Mouse (Mus musculus): ENCODE measurements around the gene Brca2.
"Not testable (repeated sequence)": the region's sequence is repeated elsewhere in the genome, so short reads cannot be mapped to it uniquely, and the experiment has no call there.

The Brca2 gene

DNA sequence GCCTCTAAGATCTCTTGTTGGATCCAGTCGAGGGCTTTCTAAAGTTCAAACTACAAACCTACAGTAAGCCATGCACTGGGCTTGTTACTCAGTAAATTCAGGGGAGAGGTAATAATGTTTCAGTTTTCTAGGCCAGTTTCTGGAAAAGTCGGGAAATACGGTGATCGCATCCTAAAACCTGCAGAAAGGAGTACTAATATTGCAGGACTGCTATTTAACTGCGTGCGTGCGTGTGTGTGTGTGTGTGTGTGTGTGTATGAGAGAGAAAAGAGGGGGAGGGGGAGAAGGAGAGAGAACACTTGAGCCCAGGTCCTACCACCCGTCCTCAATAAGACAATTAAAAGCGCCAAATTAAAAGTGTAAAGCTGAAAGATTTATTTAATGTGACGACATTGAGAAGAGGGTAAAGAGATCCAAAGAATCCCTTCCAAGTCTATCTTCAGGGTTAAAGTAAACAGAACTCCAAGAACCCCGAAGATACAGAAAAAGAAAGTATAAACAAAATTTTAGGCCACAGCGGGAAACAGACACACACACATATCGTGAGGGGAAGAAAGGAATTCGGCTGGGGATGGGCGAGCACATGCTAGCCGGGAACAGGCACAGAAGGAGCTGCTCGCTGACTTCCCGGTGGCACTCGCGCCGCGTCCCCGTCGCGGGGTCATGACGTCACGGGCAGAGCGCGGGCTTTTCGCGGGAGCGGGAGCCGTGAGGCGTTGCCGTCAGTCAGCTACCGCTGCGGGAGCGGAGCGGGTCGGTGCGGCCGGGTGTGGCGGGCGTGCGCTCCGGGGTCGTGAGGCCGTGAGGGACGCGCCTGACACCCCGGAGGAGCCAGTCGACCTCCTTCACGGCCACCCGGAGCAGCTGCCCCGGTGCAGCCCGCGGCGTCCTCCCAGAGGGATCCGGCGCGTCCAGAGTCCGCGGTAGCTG, at the start of gene Brca2:
Gene Brca2, plus strand, starts transcription at position 694 of the 930 bp plus-strand sequence.
- DNase-seq (ENCODE audit: low spot score): peak; percentile 61

DNA sequence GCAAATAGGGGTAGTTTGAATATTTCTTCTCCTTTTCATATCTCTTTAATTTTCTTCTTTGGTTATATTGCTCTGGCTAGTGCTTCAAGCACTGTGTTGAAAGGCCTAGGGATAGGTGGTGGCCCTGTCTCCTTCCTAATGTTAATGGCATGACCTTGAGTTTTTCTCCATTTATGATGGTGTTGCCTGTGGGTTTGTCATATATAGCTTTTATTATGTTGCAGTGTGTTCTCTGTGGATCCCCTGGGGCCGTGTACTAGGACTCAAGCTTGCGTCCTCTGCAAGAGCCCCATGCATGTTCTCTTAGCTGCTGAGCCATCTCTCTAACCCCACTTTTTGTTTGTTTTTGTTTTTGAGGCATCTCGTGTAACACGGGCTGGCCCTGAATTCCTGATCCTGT, 45.1 kb upstream of the Brca2 start:
- no peak for DNase-seq (ENCODE audit: low spot score)

DNA sequence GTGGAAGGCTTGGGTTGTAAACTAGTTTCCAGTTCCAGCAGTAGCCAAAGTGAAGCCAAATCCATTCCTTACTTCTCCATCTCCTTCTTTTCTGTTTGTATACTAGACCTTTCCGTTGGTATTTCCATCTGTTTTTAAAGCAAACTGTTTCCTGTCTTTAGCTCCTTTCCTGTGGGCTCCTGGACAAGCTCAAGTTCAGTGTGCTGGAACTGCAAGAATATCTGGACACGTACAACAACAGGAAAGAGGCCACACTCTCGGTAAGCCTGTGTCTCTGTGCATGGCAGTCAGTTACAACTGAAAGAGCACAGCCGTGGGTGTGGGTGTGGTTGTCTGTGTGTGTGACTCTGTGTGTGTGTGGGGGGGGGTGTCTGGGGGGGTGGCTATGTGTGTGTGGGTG, 43.8 kb upstream of the Brca2 start:
- DNase-seq (ENCODE audit: low spot score): no peak

DNA sequence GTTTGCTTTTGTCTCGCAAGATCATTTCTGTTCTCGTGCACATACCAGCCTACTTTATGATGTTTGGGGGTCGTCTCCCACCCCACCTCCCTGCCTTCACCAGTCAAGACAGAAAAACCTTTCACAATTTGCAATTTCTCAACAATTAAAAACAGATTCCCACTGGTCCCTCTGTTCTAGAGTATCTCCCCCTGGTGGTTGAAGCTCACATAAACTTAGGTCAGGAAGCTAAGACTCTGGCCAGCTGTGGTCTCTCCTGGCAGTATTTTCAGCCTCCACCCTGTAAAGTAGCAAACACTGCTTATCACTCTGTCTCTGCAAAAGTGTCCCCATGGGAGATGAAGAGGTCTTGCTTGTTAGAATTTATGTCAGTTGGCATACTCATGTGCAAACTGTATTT, 37.2 kb upstream of the Brca2 start:
- no peak for DNase-seq (ENCODE audit: low spot score)

DNA sequence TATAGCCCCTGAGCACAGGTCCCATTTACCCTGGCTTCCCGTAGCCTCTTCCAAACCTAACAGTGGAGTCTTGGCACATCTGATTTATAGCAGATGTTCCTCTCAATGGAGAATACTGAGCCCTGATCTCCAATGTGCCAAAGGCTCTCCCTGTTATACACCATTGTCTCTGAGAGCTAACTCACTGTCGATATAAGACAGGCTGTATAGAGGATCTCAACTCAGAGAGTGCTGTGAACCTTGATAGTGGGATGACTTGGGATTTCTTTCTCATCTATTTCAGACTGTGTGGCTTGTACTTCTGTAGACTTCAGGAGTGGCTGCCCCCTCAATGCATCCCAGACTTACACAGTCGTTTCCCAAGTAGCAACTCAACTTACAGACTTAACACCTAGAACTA, 32.1 kb upstream of the Brca2 start:
- no peak for DNase-seq (ENCODE audit: low spot score)

DNA sequence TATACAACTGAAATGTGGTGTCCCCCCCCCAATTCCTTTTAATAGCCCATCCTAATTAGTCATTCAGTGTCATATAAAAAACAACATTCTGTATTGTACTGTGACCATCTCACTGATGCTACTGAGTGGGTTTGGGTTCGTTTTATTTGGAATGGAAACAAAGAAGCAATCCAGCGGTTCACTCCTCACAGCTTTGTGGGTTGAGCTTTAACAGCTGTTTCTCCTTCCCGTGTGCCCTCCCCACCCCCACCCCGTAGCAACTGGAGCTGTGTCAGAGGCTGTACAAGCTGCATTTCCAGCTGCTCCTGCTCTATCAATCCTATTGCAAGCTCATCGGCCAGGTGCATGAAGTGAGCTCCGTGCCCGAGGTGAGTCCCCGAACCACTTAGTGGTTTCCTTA, 31.6 kb upstream of the Brca2 start:
- DNase-seq (ENCODE audit: low spot score): no peak

DNA sequence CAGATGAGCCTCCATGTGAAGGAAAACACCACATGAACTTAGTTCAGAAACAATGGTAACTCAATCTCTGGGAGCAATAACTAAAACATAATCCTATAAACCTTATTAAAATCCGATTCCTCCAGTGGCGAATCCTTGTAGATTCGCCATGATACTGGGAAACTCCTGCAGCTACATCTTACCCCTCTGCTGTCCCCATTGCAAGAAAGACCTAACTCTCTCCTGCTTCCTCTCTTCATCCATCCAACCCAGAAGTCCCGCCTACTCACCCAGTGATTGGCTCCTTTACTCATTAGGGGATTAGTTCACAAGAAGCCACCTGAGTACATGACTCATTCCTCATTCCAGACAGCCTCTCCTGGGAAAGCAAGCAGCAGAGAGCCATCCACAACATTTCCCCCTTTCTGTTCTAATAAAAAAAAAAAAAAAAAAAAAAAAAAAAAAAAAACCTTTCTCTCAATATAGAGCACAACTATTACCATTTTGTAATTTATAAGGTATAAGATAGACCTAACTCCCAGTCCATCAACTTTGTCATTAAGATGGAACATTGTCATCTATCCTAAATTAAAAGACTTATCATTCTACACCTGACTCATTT, 30.8 kb upstream of the Brca2 start:
- not testable (repeated sequence) for DNase-seq (ENCODE audit: low spot score)

DNA sequence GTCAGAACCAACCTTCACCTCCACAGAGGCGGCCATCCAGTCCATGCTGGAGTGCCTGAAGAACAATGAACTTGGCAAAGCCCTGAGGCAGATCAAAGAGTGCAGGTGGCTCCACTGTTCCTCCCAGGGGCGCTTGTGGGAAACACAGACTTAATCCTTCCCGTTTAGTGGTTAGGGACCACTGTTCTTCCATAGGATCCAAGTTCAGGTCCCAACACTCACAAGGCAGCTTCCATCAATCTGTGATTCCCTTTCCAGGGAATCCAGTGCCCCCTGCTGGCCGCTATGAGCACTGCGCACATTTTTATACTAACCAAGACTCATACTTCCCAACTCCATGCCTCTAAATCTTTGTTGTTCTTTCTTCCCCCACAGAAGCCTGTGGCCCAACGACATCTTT, 26.6 kb upstream of the Brca2 start:
- DNase-seq (ENCODE audit: low spot score): no peak

DNA sequence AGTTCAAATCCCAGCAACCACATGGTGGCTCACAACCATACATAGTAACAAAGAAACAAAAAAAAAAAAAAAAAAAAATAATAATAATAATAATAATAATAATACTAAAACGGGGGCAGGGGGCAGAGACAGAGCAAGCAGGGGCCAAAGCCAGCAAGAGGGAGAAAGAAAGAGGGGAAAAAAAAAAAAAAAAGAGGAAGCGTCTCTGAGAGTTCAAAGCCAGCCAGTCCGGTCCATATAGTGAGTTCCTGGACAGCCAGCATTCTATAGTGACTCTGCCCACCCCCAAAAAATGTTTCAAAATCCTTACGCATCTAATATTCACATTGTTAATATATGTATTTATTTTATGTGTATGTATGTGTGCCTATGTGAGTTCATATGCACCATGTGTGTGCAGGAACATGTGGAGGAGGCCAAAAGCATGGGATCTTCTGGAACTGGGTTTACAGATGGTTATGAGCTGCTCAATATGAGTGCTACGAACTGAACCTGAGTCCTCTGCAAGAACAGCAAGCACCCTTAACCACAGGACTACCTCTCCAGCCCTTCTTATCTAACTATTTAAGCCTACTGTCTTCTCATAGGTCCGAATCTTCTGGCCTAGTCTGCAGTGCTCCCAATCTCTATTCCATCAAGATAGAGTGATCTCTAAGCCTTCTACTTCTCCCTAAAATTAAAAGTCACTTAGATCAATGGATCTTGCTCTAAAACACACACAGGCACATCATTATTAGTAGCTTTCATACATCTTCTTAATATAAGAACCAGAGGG, 11.8 kb upstream of the Brca2 start:
- no peak for DNase-seq (ENCODE audit: low spot score)

DNA sequence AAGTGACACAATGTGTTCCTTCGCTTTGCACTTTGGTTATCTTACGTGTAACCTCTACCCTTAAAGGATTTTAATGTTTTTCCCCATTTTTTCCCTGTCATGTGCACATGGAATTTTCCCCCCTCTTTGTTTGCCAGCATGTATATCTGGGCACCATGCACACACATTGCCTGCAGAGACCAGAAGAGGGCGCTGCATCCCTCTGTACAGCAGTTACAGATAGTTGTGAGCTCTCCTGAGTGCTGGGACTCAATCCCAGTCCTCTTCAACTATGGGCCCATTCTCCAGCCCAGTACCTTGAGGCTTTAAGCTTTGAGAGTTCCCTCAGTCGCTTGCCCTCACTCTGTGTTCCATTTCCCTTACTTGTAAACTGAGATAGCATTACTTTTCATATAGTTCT, 9.2 kb upstream of the Brca2 start:
- no peak for DNase-seq (ENCODE audit: low spot score)

DNA sequence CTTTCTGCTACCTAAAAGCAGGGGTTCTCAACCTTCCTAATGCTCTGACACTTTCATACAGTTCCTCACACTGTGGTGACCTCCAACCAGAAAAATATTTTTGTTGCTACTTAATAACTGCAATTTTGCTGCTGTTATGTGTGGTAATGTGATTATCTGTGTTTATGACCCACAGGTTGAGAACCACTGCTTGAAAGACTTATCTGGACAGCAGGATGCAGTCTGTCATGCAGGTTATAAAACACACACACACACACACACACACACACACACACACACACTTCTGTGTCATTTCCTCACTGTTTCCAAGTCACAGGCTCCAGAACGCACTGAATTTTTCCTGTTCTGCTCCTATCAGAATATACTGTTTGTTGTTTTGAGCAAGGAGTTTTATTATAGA, 8.4 kb upstream of the Brca2 start:
- no peak for DNase-seq (ENCODE audit: low spot score)

DNA sequence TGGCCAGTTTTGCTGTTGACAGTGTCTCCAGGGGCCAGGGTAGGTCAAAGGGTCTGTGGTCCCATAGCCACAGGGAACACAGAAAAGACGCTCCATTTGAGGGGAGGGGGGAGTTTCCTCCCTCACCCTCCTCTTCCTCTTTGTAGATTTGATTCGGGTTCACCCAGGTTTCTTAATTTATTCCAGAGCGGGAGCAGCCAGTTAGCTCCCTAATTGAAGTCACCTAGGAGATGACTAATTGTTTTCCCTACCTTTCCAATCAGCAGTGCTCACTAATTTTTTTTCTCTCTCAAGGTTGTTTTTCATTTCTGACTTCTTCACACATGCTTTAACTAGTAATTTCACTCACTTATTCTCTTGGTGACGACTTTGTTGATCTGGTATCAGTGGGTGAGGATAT, 4.4 kb upstream of the Brca2 start, which contains the start of gene Zar1l:
Gene Zar1l, minus strand, starts transcription at position 101 of the 400 bp plus-strand sequence.
- DNase-seq (ENCODE audit: low spot score): no peak

DNA sequence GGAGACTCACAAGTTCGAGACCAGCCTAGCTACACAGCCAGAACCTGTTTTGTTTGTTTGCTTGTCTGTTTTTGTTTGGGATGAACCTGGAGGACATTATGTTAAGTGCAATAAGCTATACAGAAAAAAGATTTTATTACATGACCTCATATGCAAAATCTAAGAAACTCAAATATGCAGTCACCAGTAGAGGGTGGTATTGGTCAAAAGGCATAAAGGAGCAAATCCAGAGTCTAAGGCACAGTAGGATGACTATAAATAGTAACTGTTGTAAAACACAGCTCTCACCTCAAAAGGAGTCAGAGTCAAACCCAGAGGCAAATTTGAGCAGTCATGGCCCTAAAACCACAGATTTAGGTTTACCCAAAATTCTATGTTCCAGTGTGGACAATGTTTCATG, 2.9 kb upstream of the Brca2 start:
- DNase-seq (ENCODE audit: low spot score): no peak

DNA sequence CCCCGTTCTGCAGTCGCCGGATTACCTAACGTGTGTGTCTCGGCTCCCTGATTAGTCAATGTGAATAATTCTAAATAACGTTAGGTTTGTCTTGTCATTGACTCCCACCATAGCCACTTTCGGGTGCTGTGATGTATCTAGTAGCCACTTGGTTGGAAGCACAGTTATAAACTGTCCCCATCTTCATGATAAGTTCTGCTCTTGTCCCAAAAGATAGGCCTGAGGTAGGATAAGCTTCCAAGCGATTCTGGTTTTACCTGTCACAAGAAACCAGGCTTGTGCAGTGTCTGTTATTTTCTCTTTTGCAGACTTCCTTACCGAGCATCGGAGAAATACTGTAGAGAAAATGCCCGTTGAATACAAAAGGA, 421 bp downstream of the Brca2 start:
- DNase-seq (ENCODE audit: low spot score): no peak

DNA sequence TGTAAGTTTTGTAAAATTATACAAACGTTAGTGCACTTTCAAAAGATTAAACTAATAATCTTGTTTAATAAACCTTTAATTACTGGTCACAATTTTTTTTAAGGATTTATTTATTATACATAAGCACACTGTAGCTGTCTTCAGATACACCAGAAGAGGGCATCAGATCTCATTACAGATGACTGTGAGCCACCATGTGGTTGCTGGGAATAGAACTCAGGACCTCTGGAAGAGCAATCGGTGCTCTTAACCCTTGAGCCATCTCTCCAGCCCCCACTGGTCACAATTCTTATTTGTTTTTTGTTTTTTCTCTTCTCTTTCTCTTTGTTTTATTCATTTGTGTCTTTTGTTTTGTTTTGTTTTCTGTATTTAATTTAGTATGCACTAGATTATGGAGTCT, 2.8 kb downstream of the Brca2 start:
- DNase-seq (ENCODE audit: low spot score): no peak

DNA sequence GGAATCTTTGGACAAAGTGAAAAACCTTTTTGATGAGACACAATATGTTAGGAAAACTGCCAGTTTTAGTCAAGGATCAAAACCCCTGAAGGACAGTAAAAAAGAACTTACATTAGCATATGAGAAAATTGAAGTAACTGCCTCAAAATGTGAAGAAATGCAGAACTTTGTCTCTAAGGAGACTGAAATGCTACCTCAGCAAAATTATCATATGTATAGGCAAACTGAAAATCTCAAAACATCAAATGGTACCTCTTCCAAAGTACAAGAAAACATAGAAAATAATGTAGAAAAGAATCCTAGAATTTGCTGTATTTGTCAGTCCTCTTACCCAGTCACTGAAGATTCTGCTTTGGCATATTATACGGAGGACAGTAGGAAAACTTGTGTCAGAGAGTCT, 18.9 kb downstream of the Brca2 start:
- DNase-seq (ENCODE audit: low spot score): no peak

DNA sequence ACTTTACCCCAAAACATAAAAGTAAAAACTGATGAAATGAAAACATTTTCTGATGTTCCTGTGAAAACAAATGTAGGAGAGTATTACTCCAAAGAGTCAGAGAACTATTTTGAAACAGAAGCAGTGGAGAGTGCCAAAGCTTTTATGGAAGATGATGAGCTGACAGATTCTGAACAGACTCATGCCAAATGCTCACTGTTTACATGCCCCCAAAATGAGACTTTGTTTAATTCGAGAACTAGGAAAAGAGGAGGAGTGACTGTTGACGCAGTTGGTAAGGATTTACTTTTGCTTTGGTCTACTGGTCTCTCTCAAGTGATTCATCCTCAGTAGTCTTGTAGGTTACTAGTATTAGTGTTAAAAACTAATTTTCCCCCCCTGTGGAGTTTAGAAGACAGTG, 20.8 kb downstream of the Brca2 start:
- no peak for DNase-seq (ENCODE audit: low spot score)

DNA sequence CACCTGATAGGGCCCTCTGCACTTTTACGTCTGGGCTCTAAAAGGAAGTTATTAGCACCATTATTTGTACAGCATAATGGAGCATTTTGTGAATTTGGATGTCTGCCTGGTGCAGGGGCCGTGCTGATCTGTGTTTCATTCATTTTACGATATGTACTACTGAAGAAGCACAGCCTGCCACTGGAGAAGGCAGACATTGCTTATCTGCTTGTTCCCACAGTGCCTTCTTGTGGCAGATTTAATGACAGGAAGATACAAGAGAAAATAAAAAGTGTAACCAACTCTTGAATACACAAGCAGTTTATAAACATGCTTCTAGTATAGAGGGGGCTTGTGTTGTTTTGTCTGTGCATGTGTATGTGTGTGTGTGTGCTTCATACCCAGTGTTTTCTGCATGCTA, 29.2 kb downstream of the Brca2 start:
- no peak for DNase-seq (ENCODE audit: low spot score)

DNA sequence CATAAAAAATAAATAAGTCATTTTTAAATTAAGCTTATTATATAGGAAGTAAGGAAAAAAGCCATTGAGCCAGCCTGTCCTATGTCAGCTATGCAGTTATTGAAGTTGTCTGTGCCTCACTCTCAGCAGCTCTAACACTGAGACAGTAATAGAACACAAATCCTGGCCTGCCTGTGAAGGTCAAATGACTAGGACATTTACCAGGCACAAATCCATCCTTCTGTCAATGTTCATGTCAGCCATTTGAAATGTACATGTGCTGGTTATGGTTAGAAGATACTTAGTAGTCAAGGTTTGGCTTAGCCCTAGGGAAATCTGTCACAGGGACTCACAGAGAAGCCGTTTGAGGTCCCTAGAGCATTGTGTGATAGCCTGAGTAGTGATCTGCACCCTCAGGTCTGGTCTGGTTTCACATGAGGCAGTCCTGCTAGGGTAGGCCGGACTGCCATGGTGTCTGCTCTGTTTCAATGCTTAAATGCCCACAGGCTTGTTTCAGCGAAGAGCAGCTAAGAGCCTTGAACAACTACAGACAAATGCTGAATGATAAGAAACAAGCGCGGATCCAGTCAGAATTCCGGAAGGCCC, 37.2 kb downstream of the Brca2 start:
- DNase-seq (ENCODE audit: low spot score): no peak

DNA sequence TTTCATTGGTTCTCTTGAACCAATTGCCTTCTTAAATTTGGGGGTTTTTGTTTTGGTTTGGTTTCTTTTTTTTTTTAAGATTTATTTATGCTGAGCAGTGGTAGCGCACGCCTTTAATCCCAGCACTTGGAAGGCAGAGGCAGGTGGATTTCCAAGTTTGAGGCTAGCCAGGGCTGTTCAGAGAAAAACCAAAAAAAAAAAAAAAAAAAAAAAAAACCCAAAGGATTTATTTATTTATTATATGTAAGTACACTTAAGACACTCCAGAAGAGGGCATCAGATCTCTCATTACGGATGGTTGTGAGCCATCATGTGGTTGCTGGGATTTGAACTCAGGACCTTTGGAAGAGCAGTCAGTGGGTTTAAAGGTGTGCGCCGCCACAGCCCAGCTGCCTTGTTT, 38.4 kb downstream of the Brca2 start:
- DNase-seq (ENCODE audit: low spot score): no peak

DNA sequence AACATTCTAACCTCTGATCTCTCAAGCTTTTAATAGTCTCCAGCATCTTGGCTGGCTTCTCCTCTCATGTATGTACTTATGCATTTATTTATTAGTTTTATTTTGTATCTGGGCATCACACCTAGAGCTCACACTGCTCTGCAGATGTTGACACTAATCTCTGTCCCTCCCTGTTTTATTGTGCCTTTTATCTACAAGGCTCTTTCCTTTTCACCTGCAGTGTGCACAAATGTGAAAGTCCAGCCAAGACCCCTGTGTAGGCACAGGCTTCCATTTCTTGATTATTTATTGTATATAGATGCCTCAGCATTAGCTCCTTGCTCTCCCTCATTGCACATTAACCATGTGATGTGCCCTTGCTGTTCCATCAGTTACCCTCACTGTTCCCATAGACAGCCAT, 38.9 kb downstream of the Brca2 start:
- DNase-seq (ENCODE audit: low spot score): no peak

DNA sequence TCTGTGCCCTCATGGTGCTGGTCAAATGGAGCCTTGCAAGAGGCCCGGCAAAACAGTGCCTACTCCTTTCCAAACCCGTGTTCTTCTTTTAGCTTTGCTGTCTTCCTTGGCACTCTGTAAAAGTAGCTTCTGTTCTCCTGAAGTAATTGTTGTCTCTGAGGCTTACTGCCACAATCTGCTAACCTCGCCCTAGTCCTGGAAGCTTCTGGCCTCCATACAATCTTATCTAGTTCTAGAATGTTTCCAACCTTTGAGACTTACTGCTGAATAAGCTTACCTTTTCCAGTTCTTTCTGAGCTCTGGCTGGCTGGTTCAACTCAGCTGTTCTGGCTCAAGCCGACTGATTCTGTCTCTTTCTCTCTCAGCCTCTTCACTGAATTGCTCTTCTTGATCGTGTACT, 39.4 kb downstream of the Brca2 start:
- DNase-seq (ENCODE audit: low spot score): no peak

DNA sequence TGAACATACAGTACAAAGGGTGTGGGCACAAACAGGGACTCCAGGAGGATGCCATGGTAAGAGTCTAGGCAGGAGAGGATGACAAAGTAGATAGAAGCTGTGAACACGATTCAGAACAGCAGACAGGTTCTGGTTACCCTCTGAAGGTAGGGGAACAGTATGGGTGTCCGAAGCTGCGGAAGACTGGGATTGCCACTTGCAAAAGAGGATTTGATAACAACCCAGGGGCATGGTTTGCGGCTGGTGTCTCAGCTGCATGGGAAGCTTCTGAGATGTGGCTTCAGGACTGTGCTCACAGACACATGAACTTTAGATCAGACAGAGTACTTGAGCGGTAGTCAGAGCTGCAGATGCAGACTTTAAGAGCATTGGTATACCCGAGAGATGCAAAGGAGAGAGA, 42.0 kb downstream of the Brca2 start:
- no peak for DNase-seq (ENCODE audit: low spot score)
